Mouse (Mus musculus) MEL (cell line): ENCODE results near the gene Rgs17. TPM values are rescaled to one million over a fixed set of nuclear protein-coding genes. Genes with fewer than 3 reads are reported as not detected.

ENCODE experiments used
- DNase-seq: peaks from one replicate; pipeline ENCODE4 v3.0.0; 2011; ENCODE audit warnings: low read depth, low spot score
- H3K27ac ChIP-seq: 2 replicates; pipeline ENCODE4 v1.5.1; 2012; ENCODE audit warnings: low read depth, mild to moderate bottlenecking, control low read depth, low read length, moderate library complexity; ENCODE audit not compliant: control insufficient read depth
- H3K27me3 ChIP-seq, 2 experiments: fragments of 150-350 bp in 1 of 2; sonication (generic) in 1 of 2; 2 replicates each; pipeline ENCODE4 v1.6.1; 2012; ENCODE audit warnings: low read length in 2 of 2, mild to moderate bottlenecking in 2 of 2, improper control_type of control experiment in 1 of 2, moderate library complexity in 1 of 2; ENCODE audit not compliant: insufficient read depth in 2 of 2, control insufficient read depth in 1 of 2
- H3K36me3 ChIP-seq, 2 experiments: 2 replicates each; pipeline ENCODE4 v1.6.1; 2012 to 2014; ENCODE audit warnings: low read length in 2 of 2, improper control_type of control experiment in 1 of 2, inconsistent platforms in 1 of 2, mild to moderate bottlenecking in 1 of 2; ENCODE audit not compliant: insufficient read depth in 2 of 2, control insufficient read depth in 1 of 2
- H3K4me1 ChIP-seq, 2 experiments: fragments of 150-350 bp in 1 of 2; sonication (generic) in 1 of 2; 2 replicates each; pipeline ENCODE4 v1.6.1; 2012; ENCODE audit warnings: low read length in 2 of 2, improper control_type of control experiment in 1 of 2, mild to moderate bottlenecking in 1 of 2; ENCODE audit not compliant: insufficient read depth in 2 of 2, control insufficient read depth in 1 of 2
- H3K4me3 ChIP-seq, 2 experiments: fragments of 150-350 bp in 1 of 2; sonication (generic) in 1 of 2; 2 replicates each; pipeline ENCODE4 v1.5.1; 2012; ENCODE audit warnings: low read depth in 2 of 2, low read length in 2 of 2, mild to moderate bottlenecking in 2 of 2, moderate library complexity in 2 of 2, control low read depth in 1 of 2, improper control_type of control experiment in 1 of 2; ENCODE audit not compliant: control insufficient read depth in 1 of 2, insufficient read depth in 1 of 2
- H3K79me2 ChIP-seq: 2 replicates; pipeline ENCODE4 v1.6.1; 2012; ENCODE audit warnings: mild to moderate bottlenecking, low read length, moderate library complexity; ENCODE audit not compliant: control insufficient read depth, poor library complexity, insufficient read depth
- H3K9ac ChIP-seq: 2 replicates; pipeline ENCODE4 v1.6.1; 2012; ENCODE audit warnings: low read depth, mild to moderate bottlenecking, control low read depth, low read length, moderate library complexity; ENCODE audit not compliant: control insufficient read depth, poor library complexity, severe bottlenecking
- H3K9me3 ChIP-seq: fragments of 150-350 bp; sonication (generic); replicated peaks from 2 replicates; pipeline ENCODE4 v1.6.1; 2012; ENCODE audit warnings: mild to moderate bottlenecking, low read length, improper control_type of control experiment, moderate library complexity; ENCODE audit not compliant: insufficient read depth
- CHD1 ChIP-seq: IDR thresholded peaks from 2 replicates; pipeline ENCODE4 v1.6.1; 2012; ENCODE audit warnings: low read depth, mild to moderate bottlenecking, inconsistent platforms, low read length, improper control_type of control experiment
- CHD2 ChIP-seq: IDR thresholded peaks from 2 replicates; pipeline ENCODE4 v1.6.1; 2011; ENCODE audit warnings: low read length, improper control_type of control experiment
- CTCF ChIP-seq, 3 experiments: IDR thresholded peaks in 2 of 3; conservative IDR thresholded peaks in 1 of 3; 2 replicates each; pipeline ENCODE4 v1.5.1; 2011 to 2012; ENCODE audit warnings: low read length in 3 of 3, low read depth in 2 of 3, mild to moderate bottlenecking in 2 of 3, improper control_type of control experiment in 1 of 3, inconsistent platforms in 1 of 3, mixed read lengths in 1 of 3, moderate library complexity in 1 of 3; ENCODE audit not compliant: control insufficient read depth in 1 of 3, insufficient read depth in 1 of 3, poor library complexity in 1 of 3, severe bottlenecking in 1 of 3
- ELF1 ChIP-seq: IDR thresholded peaks from 2 replicates; pipeline ENCODE4 v1.6.1; 2014; ENCODE audit warnings: low read depth, mild to moderate bottlenecking, inconsistent platforms, low read length, improper control_type of control experiment, moderate library complexity
- EP300 ChIP-seq, 2 experiments: IDR thresholded peaks; 2 replicates each; pipeline ENCODE4 v1.6.1; 2011; ENCODE audit warnings: improper control_type of control experiment in 2 of 2, low read length in 2 of 2, low read depth in 1 of 2, mild to moderate bottlenecking in 1 of 2
- ETS1 ChIP-seq: IDR thresholded peaks from 2 replicates; pipeline ENCODE4 v1.6.1; 2012; ENCODE audit warnings: low read depth, mild to moderate bottlenecking, inconsistent platforms, low read length, improper control_type of control experiment, moderate library complexity
- GABPA ChIP-seq: IDR thresholded peaks from 2 replicates; pipeline ENCODE4 v1.6.1; 2012; ENCODE audit warnings: low read depth, mild to moderate bottlenecking, inconsistent platforms, low read length, improper control_type of control experiment, moderate library complexity
- GATA1 ChIP-seq: IDR thresholded peaks from 2 replicates; pipeline ENCODE4 v1.6.1; 2011; ENCODE audit warnings: low read depth, low read length, improper control_type of control experiment
- HCFC1 ChIP-seq: IDR thresholded peaks from 2 replicates; pipeline ENCODE4 v1.6.1; 2012; ENCODE audit warnings: low read depth, mild to moderate bottlenecking, inconsistent platforms, low read length, improper control_type of control experiment, moderate library complexity
- KAT2A ChIP-seq: conservative IDR thresholded peaks from 2 replicates; pipeline ENCODE4 v1.6.1; 2012; ENCODE audit warnings: low read depth, low read length, improper control_type of control experiment, inconsistent platforms
- MAFK ChIP-seq: IDR thresholded peaks from 2 replicates; pipeline ENCODE4 v1.6.1; 2011; ENCODE audit warnings: low read depth, mild to moderate bottlenecking, low read length, improper control_type of control experiment, borderline replicate concordance
- MAX ChIP-seq: IDR thresholded peaks from 2 replicates; pipeline ENCODE4 v1.6.1; 2011; ENCODE audit warnings: low read length, improper control_type of control experiment
- MAZ ChIP-seq: IDR thresholded peaks from 2 replicates; pipeline ENCODE4 v1.6.1; 2012; ENCODE audit warnings: low read depth, mild to moderate bottlenecking, inconsistent platforms, low read length, improper control_type of control experiment
- MXI1 ChIP-seq: IDR thresholded peaks from 2 replicates; pipeline ENCODE4 v1.6.1; 2011; ENCODE audit warnings: mild to moderate bottlenecking, low read depth, low read length, improper control_type of control experiment
- MYC ChIP-seq: IDR thresholded peaks from 2 replicates; pipeline ENCODE4 v1.6.1; 2011; ENCODE audit warnings: low read depth, mild to moderate bottlenecking, low read length, improper control_type of control experiment, moderate library complexity
- NELFE ChIP-seq: IDR thresholded peaks from 2 replicates; pipeline ENCODE4 v1.6.1; 2011; ENCODE audit warnings: low read depth, low read length, improper control_type of control experiment
- NRF1 ChIP-seq: IDR thresholded peaks from 2 replicates; pipeline ENCODE4 v1.6.1; 2014; ENCODE audit warnings: low read depth, mild to moderate bottlenecking, inconsistent platforms, low read length, improper control_type of control experiment, moderate library complexity; ENCODE audit not compliant: poor library complexity, insufficient read depth, severe bottlenecking
- POLR2AphosphoS2 ChIP-seq: IDR thresholded peaks from 2 replicates; pipeline ENCODE4 v1.6.1; 2011; ENCODE audit warnings: low read length, improper control_type of control experiment
- POLR2AphosphoS5 ChIP-seq: IDR thresholded peaks from 2 replicates; pipeline ENCODE4 v1.6.1; 2012; ENCODE audit warnings: low read depth, borderline replicate concordance, mild to moderate bottlenecking, inconsistent platforms, low read length, moderate library complexity, mixed read lengths
- RCOR1 ChIP-seq: IDR thresholded peaks from 2 replicates; pipeline ENCODE4 v1.6.1; 2012; ENCODE audit warnings: low read depth, mild to moderate bottlenecking, inconsistent platforms, low read length, improper control_type of control experiment
- SIN3A ChIP-seq: IDR thresholded peaks from 2 replicates; pipeline ENCODE4 v1.6.1; 2012; ENCODE audit warnings: low read length, improper control_type of control experiment, inconsistent platforms
- TAL1 ChIP-seq: IDR thresholded peaks from 2 replicates; pipeline ENCODE4 v1.6.1; 2012; ENCODE audit warnings: mild to moderate bottlenecking, inconsistent platforms, low read length, moderate library complexity, mixed read lengths
- TBP ChIP-seq: IDR thresholded peaks from 2 replicates; pipeline ENCODE4 v1.8.0; 2011; ENCODE audit warnings: low read depth, low read length, improper control_type of control experiment
- TCF12 ChIP-seq: IDR thresholded peaks from 2 replicates; pipeline ENCODE4 v1.6.1; 2014; ENCODE audit warnings: low read depth, mild to moderate bottlenecking, inconsistent platforms, low read length, improper control_type of control experiment, moderate library complexity
- UBTF ChIP-seq: IDR thresholded peaks from 2 replicates; pipeline ENCODE4 v1.6.1; 2012; ENCODE audit warnings: low read depth, mild to moderate bottlenecking, inconsistent platforms, low read length, improper control_type of control experiment, moderate library complexity, borderline replicate concordance; ENCODE audit not compliant: insufficient read depth
- USF1 ChIP-seq: IDR thresholded peaks from 2 replicates; pipeline ENCODE4 v1.6.1; 2014; ENCODE audit warnings: low read depth, mild to moderate bottlenecking, inconsistent platforms, low read length, improper control_type of control experiment, moderate library complexity
- ZC3H11A ChIP-seq: IDR thresholded peaks from 2 replicates; pipeline ENCODE4 v1.6.1; 2012; ENCODE audit warnings: low read depth, mild to moderate bottlenecking, inconsistent platforms, low read length, improper control_type of control experiment
- ZKSCAN1 ChIP-seq: IDR thresholded peaks from 2 replicates; pipeline ENCODE4 v1.6.1; 2012; ENCODE audit warnings: low read depth, mild to moderate bottlenecking, inconsistent platforms, low read length, improper control_type of control experiment, moderate library complexity
- ZMIZ1 ChIP-seq: IDR thresholded peaks from 2 replicates; pipeline ENCODE4 v1.6.1; 2012; ENCODE audit warnings: low read depth, mild to moderate bottlenecking, inconsistent platforms, low read length, improper control_type of control experiment, moderate library complexity
- ZNF384 ChIP-seq: IDR thresholded peaks from 2 replicates; pipeline ENCODE4 v1.6.1; 2012; ENCODE audit warnings: low read depth, mild to moderate bottlenecking, inconsistent platforms, low read length, improper control_type of control experiment
- polyA plus RNA-seq, 2 experiments: library from polyadenylated mRNA; stranded (reverse) in 1 of 2; unstranded in 1 of 2; fragments of >175 nt in 1 of 2; fragments of >200 nt in 1 of 2; gene quantifications; 2 replicates each; pipeline versions ENCODE4 v1.2.1 to v1.2.4; 2012; ENCODE audit warnings: low replicate concordance in 2 of 2, low read depth in 1 of 2; ENCODE audit not compliant: insufficient read length in 2 of 2, insufficient read depth in 1 of 2, missing spikeins in 1 of 2
- total RNA-seq: library from RNA; depleted of rRNA; stranded (reverse); fragments of 300-350 nt; gene quantifications from 2 replicates; pipeline ENCODE4 v1.2.3, GENCODE M21; 2012

The Rgs17 gene
- total and polyA plus RNA-seq, 3 experiments = not detected

- Histone ChIP-seq H3K36me3 (peaks cover 5 to 30% of the 10 kb centered on the region in 2 experiments), H3K9ac (peak overlapping the region; percentile 95), H3K27ac (peak overlapping the region; percentile 86), H3K9me3 (no peaks in the 10 kb centered on the region), H3K79me2 (peaks cover 38% of the 10 kb centered on the region), H3K4me3 (peak overlapping the region; percentile 55 to 60), H3K27me3 (no peaks in the 10 kb centered on the region), H3K4me1 (peaks cover 0 to 17% of the 10 kb centered on the region in 2 experiments; a peak in 2 of 4 replicates)
- TF ChIP-seq ZNF384 (no peak), NELFE (peak; percentile 21; the same call in 1 of the 2 replicates), MXI1 (0 out of 2 replicates have a peak, but pooled peaks have one; percentile 0), CHD1 (peak; percentile 95), ZMIZ1 (peak; percentile 36; the same call in 1 of the 2 replicates), ETS1 (no peak), MYC (0 out of 2 replicates have a peak, but pooled peaks have one; percentile 30), MAFK (no peak)
- DNase-seq = peak; percentile 78
Observed at GRCm38 (mm10) chr10:5806416-5806815, 115.8 kb downstream of the Rgs17 start.

GRCm38 (mm10) chr10:5805731-5806307, 116.4 kb downstream of the Rgs17 start:
- H3K27ac ChIP-seq = peak overlapping the region; percentile 91
- no peaks in the 10 kb centered on the region for H3K27me3 ChIP-seq
- H3K36me3 ChIP-seq = peaks cover 10 to 36% of the 10 kb centered on the region in 2 experiments
- H3K9ac ChIP-seq = peak overlapping the region; percentile 95
- peak; percentile 97 for DNase-seq
- peak overlapping the region; percentile 60 to 85 for H3K4me3 ChIP-seq
- H3K9me3 ChIP-seq = no peaks in the 10 kb centered on the region
- peaks cover 39% of the 10 kb centered on the region for H3K79me2 ChIP-seq
- peaks cover 0 to 17% of the 10 kb centered on the region in 2 experiments; a peak in 2 of 4 replicates for H3K4me1 ChIP-seq
- peak; percentile 78; the same call in 1 of the 2 replicates for TF ChIP-seq MAZ
- peak; percentile 47 for TF ChIP-seq TBP
- peak; percentile 90 for TF ChIP-seq ZNF384
- TF ChIP-seq HCFC1 = peak; percentile 73
- TF ChIP-seq TAL1 = no peak
- peak; percentile 79 for TF ChIP-seq POLR2AphosphoS2
- TF ChIP-seq ELF1 = 0 out of 2 replicates have a peak, but pooled peaks have one; percentile 4
- peak in 1 of 2 experiments; percentile 43; a peak in 1 of 4 replicates for TF ChIP-seq EP300 (IDR thresholded peaks at IDR 0.05; ENCODE audit: low read depth in 1 of 2, low read length in 2 of 2)
- TF ChIP-seq NELFE = peak; percentile 64
- no peak for TF ChIP-seq ZKSCAN1
- peak; percentile 99 for TF ChIP-seq NRF1
- TF ChIP-seq SIN3A = peak; percentile 17
- TF ChIP-seq KAT2A = no peak
- no peak; the same call in 1 of the 2 replicates for TF ChIP-seq RCOR1
- peak; percentile 63; the same call in 1 of the 2 replicates for TF ChIP-seq TCF12
- no peak for TF ChIP-seq POLR2AphosphoS5
- no peak for TF ChIP-seq CHD2
- TF ChIP-seq CTCF (IDR thresholded peaks at IDR 0.05 in 2 of 3, conservative IDR thresholded peaks at IDR 0.05 in 1 of 3; ENCODE audit: control insufficient read depth in 1 of 3, insufficient read depth in 1 of 3, low read depth in 2 of 3, low read length in 3 of 3, poor library complexity in 1 of 3, severe bottlenecking in 1 of 3) = no peak
- TF ChIP-seq GATA1 = no peak
- TF ChIP-seq MAX = peak; percentile 62; the same call in 1 of the 2 replicates
- TF ChIP-seq UBTF = no peak
- no peak for TF ChIP-seq GABPA
- TF ChIP-seq MYC = no peak
- peak; percentile 97 for TF ChIP-seq USF1
- no peak for TF ChIP-seq ZC3H11A
